Mouse (Mus musculus): Measurements from ENCODE around the gene Tsc22d3. TPM values are rescaled to one million over a fixed set of nuclear protein-coding genes. Genes with fewer than 3 reads are reported as not detected.

Gene Tsc22d3
- total and polyA plus RNA-seq, 3 experiments, result 8.4 to 32.8 (median 15.2) TPM

DNA sequence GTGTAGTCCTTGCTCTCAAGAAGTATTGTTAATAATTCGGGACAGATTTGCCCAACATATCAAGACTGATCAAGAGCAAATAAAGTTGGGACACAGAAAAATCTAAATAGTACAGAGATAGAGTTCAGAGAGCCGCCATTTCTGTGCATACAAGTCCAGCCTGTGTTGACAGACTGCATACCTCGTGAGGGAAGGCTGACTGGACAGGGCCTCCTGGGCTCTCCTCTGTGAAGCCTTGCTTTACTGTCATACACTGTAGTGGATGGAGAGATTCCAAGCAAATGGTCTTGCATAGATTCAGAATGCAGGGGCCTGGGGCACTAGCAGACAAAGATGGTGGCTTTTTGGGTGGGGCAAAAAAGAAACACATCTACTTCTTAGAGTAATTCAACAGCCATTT lies 1.4 kb upstream of the Tsc22d3 start:
- Histone ChIP-seq H3K4me3 (replicated peaks in 1 of 3; ENCODE audit: low read depth in 2 of 3, low read length in 2 of 3, poor library complexity in 1 of 3) (no peak overlapping the region), H3K9ac (ENCODE audit: insufficient read depth, low read depth) (no peak overlapping the region), H3K9me3 (replicated peaks; ENCODE audit: low read length) (no peaks in the 10 kb centered on the region), H3K79me2 (replicated peaks; ENCODE audit: control insufficient read depth, extremely low read depth, insufficient read depth, poor library complexity, severe bottlenecking) (no peaks in the 10 kb centered on the region), H3K27ac (ENCODE audit: insufficient read depth, low read depth) (no peak overlapping the region), H3K27me3 (replicated peaks) (no peaks in the 10 kb centered on the region), H3K36me3 (replicated peaks in 1 of 2; ENCODE audit: control insufficient read depth in 1 of 2, insufficient read depth in 1 of 2, low read length in 1 of 2) (no peaks in the 10 kb centered on the region), H3K4me1 (ENCODE audit: control insufficient read depth in 1 of 2, insufficient read depth in 2 of 2) (no peaks in the 10 kb centered on the region), H3K4me2 (ENCODE audit: insufficient read depth, low read depth, poor library complexity, severe bottlenecking) (no peak overlapping the region)
- DNase-seq (ENCODE audit: extremely low read depth), result no peak
- in situ Hi-C loops (cut with MboI; ENCODE audit: low pct_ligation_motif_present, low pct_unique_long_range_greater_than_20kb, low sequenced_read_pairs), result loop anchor here (5.0 to 25.0 kb wide), 3 partner anchors 110 to 323 kb away; no protein-coding TSS in a partner anchor
- dilution Hi-C loops (cut with MboI; ENCODE audit: extremely low pct_ligation_motif_present, extremely low pct_unique_long_range_greater_than_20kb, low sequenced_read_pairs), result no loop called here
- no peak for TF ChIP-seq ZC3H11A (IDR thresholded peaks at IDR 0.05; ENCODE audit: low read depth, low read length)
- no peak for TF ChIP-seq EP300 (IDR thresholded peaks at IDR 0.05; ENCODE audit: low read length)
- no peak for TF ChIP-seq RAD21 (IDR thresholded peaks at IDR 0.05; ENCODE audit: low read depth, low read length)
- no peak for TF ChIP-seq USF2 (conservative IDR thresholded peaks at IDR 0.05; ENCODE audit: low read depth, low read length)
- no peak for TF ChIP-seq MAFK (IDR thresholded peaks at IDR 0.05; ENCODE audit: insufficient replicate concordance, low read length)

DNA sequence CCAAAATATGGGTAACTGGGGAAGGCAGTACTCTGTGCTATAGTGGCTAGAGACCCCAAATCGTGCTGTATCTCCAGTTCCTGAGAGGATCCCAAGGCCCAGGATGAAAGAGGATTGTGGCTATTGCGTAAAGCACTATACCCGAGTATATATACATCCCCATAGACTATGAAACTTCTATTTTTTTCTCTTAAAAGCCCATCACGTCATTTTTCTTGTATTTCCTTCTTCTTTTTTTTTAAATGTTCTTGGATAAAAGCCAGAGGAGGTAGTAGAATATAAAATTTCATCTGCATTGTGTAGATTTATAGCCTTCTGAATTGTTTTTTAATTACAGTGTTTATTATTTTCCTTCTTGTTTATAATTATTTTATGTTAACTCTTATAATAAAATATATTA lies 852 bp upstream of the Tsc22d3 start:
- no peaks in the 10 kb centered on the region for H3K9me3 ChIP-seq (replicated peaks; ENCODE audit: low read length)
- no peaks in the 10 kb centered on the region for H3K36me3 ChIP-seq (replicated peaks in 1 of 2; ENCODE audit: control insufficient read depth in 1 of 2, insufficient read depth in 1 of 2, low read length in 1 of 2)
- dilution Hi-C loops (cut with MboI; ENCODE audit: extremely low pct_ligation_motif_present, extremely low pct_unique_long_range_greater_than_20kb, low sequenced_read_pairs), result no loop called here
- H3K4me2 ChIP-seq (ENCODE audit: insufficient read depth, low read depth, poor library complexity, severe bottlenecking), result no peak overlapping the region
- DNase-seq (ENCODE audit: extremely low read depth), result no peak
- TF ChIP-seq CTCF (conservative IDR thresholded peaks at IDR 0.05 in 1 of 2, IDR thresholded peaks at IDR 0.05 in 1 of 2; ENCODE audit: low read depth in 2 of 2, low read length in 2 of 2) (no peak), SIN3A (IDR thresholded peaks at IDR 0.05; ENCODE audit: low read length) (no peak), GABPA (IDR thresholded peaks at IDR 0.05; ENCODE audit: insufficient replicate concordance, low read depth, low read length) (no peak), MEF2A (IDR thresholded peaks at IDR 0.05; ENCODE audit: borderline replicate concordance, low read depth, low read length) (no peak), RAD21 (IDR thresholded peaks at IDR 0.05; ENCODE audit: low read depth, low read length) (no peak), TBP (conservative IDR thresholded peaks at IDR 0.05; ENCODE audit: low read depth, low read length) (no peak), IRF4 (IDR thresholded peaks at IDR 0.05; ENCODE audit: low read depth, low read length) (no peak)
- H3K27ac ChIP-seq (ENCODE audit: insufficient read depth, low read depth), result no peak overlapping the region
- H3K4me3 ChIP-seq (replicated peaks in 1 of 3; ENCODE audit: low read depth in 2 of 3, low read length in 2 of 3, poor library complexity in 1 of 3), result no peak overlapping the region
- in situ Hi-C loops (cut with MboI; ENCODE audit: low pct_ligation_motif_present, low pct_unique_long_range_greater_than_20kb, low sequenced_read_pairs), result loop anchor here (5.0 to 25.0 kb wide), 3 partner anchors 109 to 323 kb away; no protein-coding TSS in a partner anchor
- no peak overlapping the region for H3K9ac ChIP-seq (ENCODE audit: insufficient read depth, low read depth)
- H3K4me1 ChIP-seq (ENCODE audit: control insufficient read depth in 1 of 2, insufficient read depth in 2 of 2), result 0 out of 4 replicates have a peak, but pooled peaks cover 0 to 2% of the 10 kb centered on the region in 2 experiments
- no peaks in the 10 kb centered on the region for H3K27me3 ChIP-seq (replicated peaks)
- no peaks in the 10 kb centered on the region for H3K79me2 ChIP-seq (replicated peaks; ENCODE audit: control insufficient read depth, extremely low read depth, insufficient read depth, poor library complexity, severe bottlenecking)

DNA sequence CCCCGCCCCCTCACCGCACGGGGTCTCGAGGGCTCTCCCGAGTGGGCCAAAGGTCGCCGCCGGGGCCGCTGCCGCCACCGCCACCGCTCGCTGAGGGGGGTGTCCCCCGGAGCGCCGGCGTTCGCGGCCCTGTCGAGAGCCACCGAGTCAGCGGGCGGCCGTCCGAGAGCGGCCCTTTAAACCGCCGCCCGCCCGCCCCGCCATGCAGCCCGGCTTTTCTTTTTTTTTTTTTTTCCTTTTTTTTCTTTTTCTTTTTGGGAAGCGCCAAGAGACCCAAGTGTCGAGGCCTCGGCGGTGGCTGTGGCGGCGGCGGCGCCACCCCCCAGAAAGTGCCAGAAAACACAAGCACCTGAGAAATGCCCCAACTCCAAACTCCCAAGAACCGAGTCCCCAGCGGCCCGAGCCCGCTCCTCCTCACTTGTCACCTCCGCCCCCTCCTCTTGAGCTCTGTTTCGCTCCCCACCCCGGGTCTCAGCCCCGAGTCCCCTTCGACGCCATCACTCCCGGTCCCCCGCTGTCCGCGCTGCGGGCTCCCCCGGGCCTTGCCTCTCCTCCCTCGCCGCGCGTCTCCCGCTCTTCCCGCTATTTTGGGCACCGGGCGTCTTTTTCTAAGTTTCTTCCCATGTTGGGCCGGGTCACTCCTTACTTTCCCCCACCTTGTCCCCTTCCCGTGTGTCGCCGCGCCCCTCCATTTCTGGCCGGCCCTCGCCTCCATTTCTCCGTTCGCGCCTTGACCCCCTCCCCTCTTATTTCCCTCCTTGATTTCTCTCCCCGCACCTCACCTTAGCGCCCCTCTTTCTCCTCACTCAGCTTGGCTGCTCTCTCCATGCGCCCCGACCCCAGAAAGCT lies 674 bp downstream of the Tsc22d3 start:
- no peak for DNase-seq (ENCODE audit: extremely low read depth)
- peak overlapping the region; percentile 75; the same call in 1 of the 2 replicates for H3K9ac ChIP-seq (ENCODE audit: insufficient read depth, low read depth)
- H3K27me3 ChIP-seq (replicated peaks), result no peaks in the 10 kb centered on the region
- in situ Hi-C loops (cut with MboI; ENCODE audit: low pct_ligation_motif_present, low pct_unique_long_range_greater_than_20kb, low sequenced_read_pairs), result loop anchor here (5.0 to 25.0 kb wide), 3 partner anchors 107 to 325 kb away; no protein-coding TSS in a partner anchor
- H3K4me1 ChIP-seq (ENCODE audit: control insufficient read depth in 1 of 2, insufficient read depth in 2 of 2), result 0 out of 4 replicates have a peak, but pooled peaks cover 0 to 2% of the 10 kb centered on the region in 2 experiments
- peak overlapping the region; percentile 16 to 74 (median 51) for H3K4me3 ChIP-seq (replicated peaks in 1 of 3; ENCODE audit: low read depth in 2 of 3, low read length in 2 of 3, poor library complexity in 1 of 3)
- peak overlapping the region; percentile 90 for H3K4me2 ChIP-seq (ENCODE audit: insufficient read depth, low read depth, poor library complexity, severe bottlenecking)
- dilution Hi-C loops (cut with MboI; ENCODE audit: extremely low pct_ligation_motif_present, extremely low pct_unique_long_range_greater_than_20kb, low sequenced_read_pairs), result no loop called here
- no peaks in the 10 kb centered on the region for H3K79me2 ChIP-seq (replicated peaks; ENCODE audit: control insufficient read depth, extremely low read depth, insufficient read depth, poor library complexity, severe bottlenecking)
- H3K9me3 ChIP-seq (replicated peaks; ENCODE audit: low read length), result no peaks in the 10 kb centered on the region
- no peaks in the 10 kb centered on the region for H3K36me3 ChIP-seq (replicated peaks in 1 of 2; ENCODE audit: control insufficient read depth in 1 of 2, insufficient read depth in 1 of 2, low read length in 1 of 2)
- TF ChIP-seq SIN3A (IDR thresholded peaks at IDR 0.05; ENCODE audit: low read length) (no peak), ZNF384 (IDR thresholded peaks at IDR 0.05; ENCODE audit: low read depth, low read length) (peak; percentile 47; the same call in 1 of the 2 replicates)
- H3K27ac ChIP-seq (ENCODE audit: insufficient read depth, low read depth), result no peak overlapping the region

Data from CH12.LX (cell line).